Mouse (Mus musculus): ENCODE data around the gene 2900092C05Rik.

GRCm38 (mm10) chr7:12483771-12484170, 28.5 kb upstream of the 2900092C05Rik start:
- TF ChIP-seq CTCF (IDR thresholded peaks at IDR 0.05; ENCODE audit: borderline replicate concordance, insufficient read depth, low read depth, low read length) (no peak), POLR2A (IDR thresholded peaks at IDR 0.05; ENCODE audit: borderline replicate concordance, insufficient read depth, low read length) (no peak)

All from cerebellum, adult 2 months (tissue).